Mouse (Mus musculus) liver, embryonic 14.5 days (tissue): ENCODE results near the gene Syne2. TPM values are rescaled to one million over a fixed set of nuclear protein-coding genes. Genes with fewer than 3 reads are reported as not detected.

Source experiments
- ATAC-seq: fragments of 200-750 bp; cut with Nextera tagmentation; 2 replicates; pipeline ENCODE4 v1.8.0; 2017; ENCODE audit warnings: moderate number of reproducible peaks, mild to moderate bottlenecking, moderate library complexity; ENCODE audit not compliant: insufficient read depth
- DNase-seq, 3 experiments: peaks; one replicate each; pipeline ENCODE4 v3.0.0-alpha.2; 2012 to 2013; ENCODE audit warnings: low read depth in 3 of 3, low spot score in 3 of 3
- H3K27ac ChIP-seq: fragments of 300-500 bp; sonication (generic); 2 replicates; pipeline ENCODE4 v1.5.1; 2014; ENCODE audit warnings: moderate library complexity, mild to moderate bottlenecking, control low read depth, inconsistent platforms
- H3K27me3 ChIP-seq: fragments of 300-500 bp; sonication (generic); 2 replicates; pipeline ENCODE4 v1.6.1; 2014; ENCODE audit warnings: mild to moderate bottlenecking, low read length, moderate library complexity; ENCODE audit not compliant: control insufficient read depth, insufficient read depth
- H3K36me3 ChIP-seq: fragments of 300-500 bp; sonication (generic); replicated peaks from 2 replicates; pipeline ENCODE4 v1.6.1; 2014; ENCODE audit warnings: low read depth; ENCODE audit not compliant: control insufficient read depth, insufficient read depth
- H3K4me1 ChIP-seq, 2 experiments: fragments of 200-500 bp in 1 of 2; fragments of 300-500 bp in 1 of 2; sonication (generic) in 1 of 2; replicated peaks; 2 replicates each; pipeline ENCODE4 v1.6.1; 2012 to 2014; ENCODE audit warnings: antibody characterized with exemption in 1 of 2, inconsistent platforms in 1 of 2, low read length in 1 of 2; ENCODE audit not compliant: control insufficient read depth in 2 of 2, insufficient read depth in 2 of 2
- H3K4me2 ChIP-seq: fragments of 300-500 bp; sonication (generic); 2 replicates; pipeline ENCODE4 v1.6.1; 2014; ENCODE audit warnings: low read depth, mild to moderate bottlenecking, control low read depth, moderate library complexity
- H3K4me3 ChIP-seq, 2 experiments: fragments of 200-500 bp in 1 of 2; fragments of 300-500 bp in 1 of 2; sonication (generic) in 1 of 2; 2 replicates each; pipeline ENCODE4 v1.5.1; 2012 to 2014; ENCODE audit warnings: low read depth in 2 of 2, low read length in 2 of 2, mild to moderate bottlenecking in 2 of 2, control low read depth in 1 of 2, inconsistent platforms in 1 of 2, moderate library complexity in 1 of 2; ENCODE audit not compliant: insufficient read depth in 1 of 2
- H3K9ac ChIP-seq: fragments of 300-500 bp; sonication (generic); replicated peaks from 2 replicates; pipeline ENCODE4 v1.6.1; 2014; ENCODE audit warnings: mild to moderate bottlenecking, control low read depth, moderate library complexity
- H3K9me3 ChIP-seq: fragments of 300-500 bp; sonication (generic); 2 replicates; pipeline ENCODE4 v1.6.1; 2016; ENCODE audit warnings: low read length, mixed read lengths; ENCODE audit not compliant: control insufficient read depth
- CTCF ChIP-seq: IDR thresholded peaks from 2 replicates; pipeline ENCODE4 v1.5.1; 2016; ENCODE audit warnings: antibody characterized with exemption, low read depth, control low read depth
- EP300 ChIP-seq: IDR thresholded peaks from 2 replicates; pipeline ENCODE4 v1.6.1; 2016; ENCODE audit warnings: antibody characterized with exemption, low read depth
- WGBS: fragments of 180-500 bp; shearing (Covaris S2); extraction: QIAGEN DNeasy Blood & Tissue Kit; methylation state at CpG from one replicate; pipeline ENCODE4 v1.1.7; 2014; ENCODE audit not compliant: insufficient replicate concordance; 5-methylcytosine and 5-hydroxymethylcytosine counted together
- polyA plus RNA-seq, 2 experiments: library from polyadenylated mRNA; depleted of rRNA in 1 of 2; stranded (reverse) in 1 of 2; unstranded in 1 of 2; fragments of >200 nt; fragmentation: Nextera tagmentation in 1 of 2; extraction: Ambion mirVana in 1 of 2; gene quantifications; 2 replicates each; pipeline versions ENCODE4 v1.2.1 to v1.2.3; 2012 to 2014

Gene Syne2
- polyA plus RNA-seq, 2 experiments: 2.1 to 3.0 TPM

- H3K4me2 ChIP-seq: no peak overlapping the region
- TF ChIP-seq EP300 (no peak), CTCF (no peak)
Observed at GRCm38 (mm10) chr12:75897793-75898192, 79.9 kb downstream of the Syne2 start.

GRCm38 (mm10) chr12:75901721-75902120 lies 83.8 kb downstream of the Syne2 start:
- TF ChIP-seq EP300: no peak
- TF ChIP-seq CTCF: 0 out of 2 replicates have a peak, but pooled peaks have one; percentile 17
- 77% methylated on average over 9 of the region's 9 CpGs for WGBS
- no peaks in the 10 kb centered on the region for H3K4me1 ChIP-seq

More at GRCm38 (mm10) chr12:75897793-75898192, 79.9 kb downstream of the Syne2 start:
- Histone ChIP-seq H3K4me3 (no peak overlapping the region), H3K27ac (no peak overlapping the region), H3K9me3 (no peaks in the 10 kb centered on the region), H3K4me1 (no peaks in the 10 kb centered on the region), H3K27me3 (no peaks in the 10 kb centered on the region), H3K9ac (no peak overlapping the region), H3K36me3 (no peaks in the 10 kb centered on the region)
- DNase-seq (no peak), ATAC-seq (no peak)
- WGBS: 76% methylated on average over 7 of the region's 7 CpGs

GRCm38 (mm10) chr12:75904068-75904467 lies 86.1 kb downstream of the Syne2 start:
- Histone ChIP-seq H3K36me3 (no peaks in the 10 kb centered on the region), H3K4me1 (no peaks in the 10 kb centered on the region), H3K4me2 (no peak overlapping the region), H3K27ac (no peak overlapping the region), H3K9ac (no peak overlapping the region), H3K4me3 (no peak overlapping the region), H3K27me3 (no peaks in the 10 kb centered on the region), H3K9me3 (no peaks in the 10 kb centered on the region)
- TF ChIP-seq EP300 (no peak), CTCF (no peak)
- WGBS: 78% methylated on average over 11 of the region's 11 CpGs
- ATAC-seq (no peak), DNase-seq (no peak)

More at GRCm38 (mm10) chr12:75901721-75902120, 83.8 kb downstream of the Syne2 start:
- Histone ChIP-seq H3K9ac (no peak overlapping the region), H3K27ac (no peak overlapping the region), H3K27me3 (no peaks in the 10 kb centered on the region), H3K36me3 (no peaks in the 10 kb centered on the region), H3K9me3 (no peaks in the 10 kb centered on the region), H3K4me3 (no peak overlapping the region), H3K4me2 (no peak overlapping the region)
- ATAC-seq (no peak), DNase-seq (no peak)

GRCm38 (mm10) chr12:75905304-75905703 lies 87.4 kb downstream of the Syne2 start:
- DNase-seq (no peak), ATAC-seq (no peak)
- no peaks in the 10 kb centered on the region for H3K9me3 ChIP-seq
- TF ChIP-seq EP300 (no peak), CTCF (no peak)
- no peak overlapping the region for H3K27ac ChIP-seq
- H3K27me3 ChIP-seq: no peaks in the 10 kb centered on the region
- no peak overlapping the region for H3K4me3 ChIP-seq
- H3K4me2 ChIP-seq: no peak overlapping the region
- no peaks in the 10 kb centered on the region for H3K4me1 ChIP-seq
- no peaks in the 10 kb centered on the region for H3K36me3 ChIP-seq
- 77% methylated on average over 7 of the region's 7 CpGs for WGBS
- H3K9ac ChIP-seq: no peak overlapping the region

- no peak overlapping the region for H3K4me2 ChIP-seq
- no peaks in the 10 kb centered on the region for H3K27me3 ChIP-seq
- H3K9me3 ChIP-seq: no peaks in the 10 kb centered on the region
- H3K36me3 ChIP-seq: no peaks in the 10 kb centered on the region
- H3K4me3 ChIP-seq: no peak overlapping the region
- DNase-seq: no peak
- ATAC-seq: no peak
- H3K4me1 ChIP-seq: no peaks in the 10 kb centered on the region
- TF ChIP-seq CTCF (no peak), EP300 (no peak)
- no peak overlapping the region for H3K27ac ChIP-seq
- WGBS: 53% methylated on average over 3 of the region's 3 CpGs
- no peak overlapping the region for H3K9ac ChIP-seq
Observed at GRCm38 (mm10) chr12:75908466-75908865, 90.5 kb downstream of the Syne2 start.
